Mouse (Mus musculus) liver, embryonic 12.5 days (tissue): ENCODE data around the gene Gpr107. TPM values are rescaled to one million over a fixed set of nuclear protein-coding genes. Genes with fewer than 3 reads are reported as not detected.
"Not testable (repeated sequence)": the region's sequence is repeated elsewhere in the genome, so short reads cannot be mapped to it uniquely, and the experiment has no call there.

ENCODE experiments used
- ATAC-seq: fragments of 200-750 bp; cut with Nextera tagmentation; 2 replicates; pipeline ENCODE4 v1.8.0; 2017; ENCODE audit warnings: moderate number of reproducible peaks, mild to moderate bottlenecking, moderate library complexity
- H3K27ac ChIP-seq: fragments of 300-500 bp; sonication (generic); 2 replicates; pipeline ENCODE4 v1.5.1; 2016; ENCODE audit warnings: mild to moderate bottlenecking
- H3K27me3 ChIP-seq: fragments of 300-500 bp; sonication (generic); replicated peaks from 2 replicates; pipeline ENCODE4 v1.6.1; 2016; ENCODE audit warnings: mild to moderate bottlenecking, moderate library complexity
- H3K36me3 ChIP-seq: fragments of 300-500 bp; sonication (generic); 2 replicates; pipeline ENCODE4 v1.6.1; 2016; ENCODE audit warnings: mild to moderate bottlenecking, moderate library complexity
- H3K4me1 ChIP-seq: fragments of 300-500 bp; sonication (generic); 2 replicates; pipeline ENCODE4 v1.6.1; 2016
- H3K4me2 ChIP-seq: fragments of 300-500 bp; sonication (generic); 2 replicates; pipeline ENCODE4 v1.6.1; 2016; ENCODE audit warnings: mild to moderate bottlenecking, moderate library complexity
- H3K4me3 ChIP-seq: fragments of 300-500 bp; sonication (generic); 2 replicates; pipeline ENCODE4 v1.5.1; 2016; ENCODE audit warnings: mild to moderate bottlenecking, moderate library complexity
- H3K9ac ChIP-seq: fragments of 300-500 bp; sonication (generic); 2 replicates; pipeline ENCODE4 v1.6.1; 2016; ENCODE audit warnings: mild to moderate bottlenecking, moderate library complexity
- H3K9me3 ChIP-seq: fragments of 300-500 bp; sonication (generic); replicated peaks from 2 replicates; pipeline ENCODE4 v1.6.1; 2016; ENCODE audit warnings: mild to moderate bottlenecking, moderate library complexity
- WGBS: fragments of 180-500 bp; shearing (Covaris S2); methylation state at CpG from one replicate; pipeline ENCODE4 v1.1.7; 2016; ENCODE audit not compliant: insufficient replicate concordance; 5-methylcytosine and 5-hydroxymethylcytosine counted together
- polyA plus RNA-seq: library from polyadenylated mRNA; unstranded; fragments of >200 nt; fragmentation: Nextera tagmentation; extraction: Ambion mirVana; gene quantifications from 2 replicates; pipeline ENCODE4 v1.2.1, GENCODE M21; 2016

Gene Gpr107
- polyA plus RNA-seq, 1 experiment from 2014 or later, result 19.3 TPM

DNA sequence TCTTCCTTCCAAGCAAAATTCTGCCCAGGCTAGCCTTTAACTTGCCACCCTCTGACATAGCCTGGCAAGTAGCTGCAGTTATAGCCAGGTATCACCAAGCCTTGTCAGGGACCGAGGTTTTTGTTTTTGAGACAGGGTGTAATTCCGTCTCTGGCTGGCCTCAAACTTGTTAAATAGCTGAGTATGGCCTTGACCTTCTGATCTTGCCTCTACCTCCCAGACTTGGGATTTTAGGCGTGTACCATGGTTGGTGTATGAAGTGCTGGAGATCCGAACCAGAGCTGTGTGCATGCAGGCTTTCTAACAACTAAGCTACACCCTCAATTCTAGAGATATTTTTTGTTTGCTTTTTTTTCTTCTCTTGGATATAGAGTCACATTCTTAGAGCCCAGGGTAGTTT is 9.5 kb downstream of the Gpr107 start:
- Histone ChIP-seq H3K4me1 (peaks cover 93% of the 10 kb centered on the region), H3K9ac (no peak overlapping the region)
- 74% methylated on average over 4 of the region's 4 CpGs for WGBS

DNA sequence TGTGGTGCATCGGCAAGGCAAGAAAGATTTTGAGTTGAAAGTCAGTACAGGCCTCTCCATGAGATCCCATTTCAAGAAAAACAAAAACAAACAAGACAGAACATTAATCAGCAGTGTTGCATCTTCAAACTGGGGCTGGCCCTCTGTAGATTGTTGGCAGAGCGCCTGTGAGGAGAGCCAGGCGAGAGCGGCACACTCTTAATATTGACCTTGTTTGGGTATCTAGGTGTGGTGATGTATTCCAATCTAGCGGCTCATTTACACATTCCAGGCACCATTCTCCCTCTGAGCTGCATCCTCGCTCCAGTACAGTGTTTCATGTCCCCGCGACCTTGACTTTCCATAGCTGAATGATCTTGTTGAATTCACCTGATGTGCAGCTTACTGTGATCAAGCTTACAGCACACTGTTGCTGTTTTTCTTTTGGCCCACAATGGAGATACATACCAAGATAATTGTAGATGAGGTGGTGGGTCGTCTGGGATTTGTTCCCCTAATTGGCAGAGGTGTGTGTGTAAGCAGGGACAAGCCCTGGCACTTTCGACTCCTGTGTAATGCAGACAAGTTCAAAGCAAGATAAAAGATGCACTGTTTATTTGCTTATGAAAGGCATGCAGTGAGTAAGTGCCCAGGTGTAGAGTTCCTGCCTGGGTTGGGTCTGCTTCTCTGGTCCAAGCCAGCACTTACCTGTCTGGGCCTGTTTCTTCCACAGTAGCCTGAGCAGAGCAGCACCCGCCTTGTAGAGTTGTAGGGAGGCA is 11.4 kb downstream of the Gpr107 start:
- 80% methylated on average over 11 of the region's 11 CpGs for WGBS
- H3K9me3 ChIP-seq, result no peaks in the 10 kb centered on the region
- H3K4me3 ChIP-seq, result no peak overlapping the region
- peaks cover 22% of the 10 kb centered on the region for H3K36me3 ChIP-seq
- H3K9ac ChIP-seq, result no peak overlapping the region
- ATAC-seq, result no peak
- no peak overlapping the region for H3K4me2 ChIP-seq
- peak overlapping the region; percentile 68; the same call in 1 of the 2 replicates for H3K27ac ChIP-seq
- no peaks in the 10 kb centered on the region for H3K27me3 ChIP-seq
- H3K4me1 ChIP-seq, result peaks cover 75% of the 10 kb centered on the region

More for the DNA sequence above, 9.5 kb downstream of the Gpr107 start:
- peaks cover 6% of the 10 kb centered on the region; the same call in 1 of the 2 replicates for H3K36me3 ChIP-seq
- H3K27me3 ChIP-seq, result no peaks in the 10 kb centered on the region
- no peak overlapping the region for H3K4me3 ChIP-seq
- no peak for ATAC-seq
- no peak overlapping the region for H3K27ac ChIP-seq
- H3K4me2 ChIP-seq, result no peak overlapping the region
- H3K9me3 ChIP-seq, result no peaks in the 10 kb centered on the region

DNA sequence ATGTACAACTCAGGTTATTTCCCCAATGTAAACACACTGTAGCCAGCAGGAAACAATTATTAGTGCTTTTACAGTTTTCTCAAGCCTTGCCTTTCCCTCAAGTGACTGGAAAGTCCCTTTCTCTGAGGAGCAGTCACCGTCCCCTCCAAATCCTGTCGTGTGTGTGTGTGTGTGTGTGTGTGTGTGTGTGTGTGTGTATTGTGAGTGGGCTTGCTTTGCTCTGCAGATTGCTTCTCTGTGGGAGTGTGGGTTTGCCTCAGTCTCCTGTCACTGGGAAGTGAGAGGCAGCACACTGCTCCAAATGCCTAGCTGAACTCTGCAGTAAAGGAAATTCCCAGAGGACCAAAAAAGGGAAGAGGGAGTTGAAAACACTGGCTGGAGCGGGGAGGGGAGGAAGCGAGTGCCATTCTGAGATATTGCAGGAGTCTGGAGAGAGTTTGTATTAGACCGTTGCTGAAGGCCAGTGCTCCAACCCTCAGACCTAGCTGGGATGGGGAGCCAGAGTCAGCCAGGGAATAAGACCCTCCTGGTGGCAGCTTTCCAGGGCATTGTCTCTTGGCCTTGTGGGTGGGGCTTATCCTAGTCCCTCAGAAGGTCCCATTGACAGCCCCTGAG is 12.8 kb downstream of the Gpr107 start:
- 44% methylated on average over 5 of the region's 5 CpGs for WGBS
- H3K4me2 ChIP-seq, result peak overlapping the region; percentile 24; the same call in 1 of the 2 replicates
- no peak for ATAC-seq

DNA sequence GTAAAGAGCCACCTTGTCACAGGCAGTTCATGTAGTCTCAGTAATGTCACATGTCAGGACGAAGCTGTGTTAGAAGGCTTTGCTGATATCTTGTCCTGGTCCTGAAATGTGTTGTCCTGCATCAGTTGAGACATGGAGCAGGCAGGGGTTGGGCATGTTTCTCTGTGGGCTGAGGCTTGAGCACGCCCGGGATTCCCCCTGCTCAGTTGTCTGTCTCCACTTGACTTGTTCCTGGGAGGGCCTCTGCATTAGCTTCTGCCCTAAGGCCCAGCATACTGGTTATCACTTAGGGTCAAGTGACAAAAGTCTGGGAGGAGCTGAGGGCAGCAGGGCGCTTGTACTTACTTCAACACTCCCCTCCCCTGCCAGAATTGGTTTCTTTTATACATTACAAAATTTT is 13.4 kb downstream of the Gpr107 start:
- ATAC-seq, result peak; percentile 66
- peak overlapping the region; percentile 24; the same call in 1 of the 2 replicates for H3K4me2 ChIP-seq
- peak overlapping the region; percentile 68 for H3K27ac ChIP-seq
- peaks cover 64% of the 10 kb centered on the region for H3K4me1 ChIP-seq
- 43% methylated on average over 4 of the region's 4 CpGs for WGBS
- H3K9ac ChIP-seq, result peak overlapping the region; percentile 43; the same call in 1 of the 2 replicates
- no peaks in the 10 kb centered on the region for H3K27me3 ChIP-seq
- no peaks in the 10 kb centered on the region for H3K9me3 ChIP-seq
- peaks cover 42% of the 10 kb centered on the region for H3K36me3 ChIP-seq
- H3K4me3 ChIP-seq, result no peak overlapping the region

More for the DNA sequence above, 12.8 kb downstream of the Gpr107 start:
- Histone ChIP-seq H3K4me3 (no peak overlapping the region), H3K27me3 (no peaks in the 10 kb centered on the region), H3K9me3 (no peaks in the 10 kb centered on the region), H3K36me3 (peaks cover 36% of the 10 kb centered on the region), H3K4me1 (peaks cover 64% of the 10 kb centered on the region), H3K9ac (0 out of 2 replicates have a peak overlapping the region, but pooled peaks have one; percentile 43), H3K27ac (peak overlapping the region; percentile 68)

DNA sequence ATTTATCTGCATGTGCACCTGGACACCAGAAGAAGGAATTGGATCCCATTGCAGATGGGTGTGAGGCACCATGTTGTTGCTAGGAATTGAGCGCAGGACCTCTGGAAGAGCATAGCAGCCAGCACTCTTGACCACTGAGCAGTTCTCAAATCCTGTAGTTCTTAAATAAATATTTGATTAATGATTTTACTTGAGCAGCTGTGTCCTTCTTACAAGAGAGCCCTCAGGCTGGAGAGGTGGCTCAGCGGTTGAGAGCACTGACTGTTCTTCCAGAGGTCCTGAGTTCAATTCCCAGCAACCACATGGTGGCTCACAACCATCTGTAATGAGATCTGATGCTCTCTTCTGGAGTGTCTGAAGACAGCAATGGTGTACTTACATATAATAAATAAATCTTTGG is 15.5 kb downstream of the Gpr107 start:
- Histone ChIP-seq H3K36me3 (peaks cover 62% of the 10 kb centered on the region), H3K4me1 (peaks cover 62% of the 10 kb centered on the region)
- not testable (repeated sequence) for H3K4me3 ChIP-seq, H3K4me2 ChIP-seq, H3K9me3 ChIP-seq, H3K27ac ChIP-seq, ATAC-seq, H3K9ac ChIP-seq, H3K27me3 ChIP-seq
- WGBS, result 85% methylated on average over 2 of the region's 2 CpGs

DNA sequence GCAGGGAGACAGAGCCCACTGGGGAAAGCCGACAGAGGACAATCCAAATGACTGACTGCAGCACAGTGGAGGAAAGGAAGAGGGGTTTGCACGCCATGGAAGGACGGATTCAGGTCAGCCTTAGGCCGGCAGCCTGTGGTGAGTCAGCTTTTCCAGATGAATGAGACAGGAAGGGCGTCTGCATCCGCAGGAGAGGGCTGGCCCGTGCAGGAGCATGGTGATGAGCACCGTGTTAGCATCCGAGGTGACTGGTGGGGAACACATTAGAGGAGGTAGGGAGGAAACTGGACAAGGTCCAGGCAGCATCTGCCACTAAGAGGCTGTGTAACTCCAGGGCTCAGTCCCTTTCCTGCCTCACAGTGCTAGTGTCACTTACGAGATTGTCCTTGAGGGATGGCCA is 16.9 kb downstream of the Gpr107 start:
- 67% methylated on average over 10 of the region's 10 CpGs for WGBS
- Histone ChIP-seq H3K9me3 (no peaks in the 10 kb centered on the region), H3K4me1 (peaks cover 55% of the 10 kb centered on the region), H3K27ac (no peak overlapping the region), H3K27me3 (no peaks in the 10 kb centered on the region), H3K4me2 (no peak overlapping the region), H3K4me3 (no peak overlapping the region), H3K36me3 (peaks cover 74% of the 10 kb centered on the region), H3K9ac (no peak overlapping the region)
- ATAC-seq, result no peak

DNA sequence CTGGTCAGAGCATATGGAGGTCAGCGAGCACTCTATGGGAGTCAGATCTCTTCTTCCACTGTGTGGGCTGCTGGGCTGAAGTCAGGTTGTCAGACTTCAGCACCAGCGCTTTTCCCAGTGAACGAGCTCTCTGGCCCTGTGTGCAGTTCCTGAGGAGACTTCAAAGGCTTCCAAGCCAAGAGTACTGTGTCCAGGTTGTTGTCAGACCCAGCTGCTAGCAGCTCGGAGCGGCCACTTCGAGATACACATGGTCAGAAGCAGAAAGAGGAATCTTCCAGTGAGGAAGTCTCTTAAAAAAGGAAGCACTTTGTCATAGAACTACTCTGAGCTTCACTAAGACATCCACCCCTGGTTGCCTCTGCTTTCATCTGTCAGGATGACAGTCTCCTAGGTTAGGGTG is 18.0 kb downstream of the Gpr107 start:
- H3K9me3 ChIP-seq, result no peaks in the 10 kb centered on the region
- WGBS, result 61% methylated on average over 6 of the region's 6 CpGs
- H3K4me1 ChIP-seq, result peaks cover 43% of the 10 kb centered on the region
- H3K27ac ChIP-seq, result no peak overlapping the region
- H3K27me3 ChIP-seq, result no peaks in the 10 kb centered on the region
- no peak overlapping the region for H3K4me2 ChIP-seq
- no peak overlapping the region for H3K9ac ChIP-seq
- H3K4me3 ChIP-seq, result no peak overlapping the region
- ATAC-seq, result no peak
- peaks cover 84% of the 10 kb centered on the region for H3K36me3 ChIP-seq

DNA sequence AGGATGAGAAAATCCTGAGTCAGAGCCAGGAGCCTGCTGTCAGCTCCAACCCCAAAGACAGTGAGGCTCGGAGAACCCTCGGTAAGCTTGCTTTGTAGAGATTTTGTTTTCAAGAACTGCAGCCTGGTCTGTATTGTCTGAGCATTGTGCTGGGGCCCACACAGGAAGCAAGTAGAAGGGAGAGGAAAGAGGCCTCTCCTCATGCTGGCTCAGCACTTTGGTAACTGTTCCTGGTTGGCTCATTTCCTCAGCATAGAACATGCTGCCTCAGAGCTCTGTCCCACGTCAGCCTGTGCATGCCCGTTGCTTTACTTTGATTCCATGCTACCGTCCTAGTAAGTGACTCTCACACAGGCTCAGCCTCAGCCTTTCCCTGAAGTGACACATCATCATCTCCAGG is 19.9 kb downstream of the Gpr107 start:
- Histone ChIP-seq H3K4me1 (peaks cover 34% of the 10 kb centered on the region), H3K36me3 (peaks cover 99% of the 10 kb centered on the region), H3K9ac (no peak overlapping the region), H3K27ac (peak overlapping the region; percentile 71), H3K27me3 (no peaks in the 10 kb centered on the region), H3K4me3 (no peak overlapping the region), H3K9me3 (no peaks in the 10 kb centered on the region), H3K4me2 (no peak overlapping the region)
- peak; percentile 18; the same call in 1 of the 2 replicates for ATAC-seq
- WGBS, result 38% methylated on average over 5 of the region's 5 CpGs

DNA sequence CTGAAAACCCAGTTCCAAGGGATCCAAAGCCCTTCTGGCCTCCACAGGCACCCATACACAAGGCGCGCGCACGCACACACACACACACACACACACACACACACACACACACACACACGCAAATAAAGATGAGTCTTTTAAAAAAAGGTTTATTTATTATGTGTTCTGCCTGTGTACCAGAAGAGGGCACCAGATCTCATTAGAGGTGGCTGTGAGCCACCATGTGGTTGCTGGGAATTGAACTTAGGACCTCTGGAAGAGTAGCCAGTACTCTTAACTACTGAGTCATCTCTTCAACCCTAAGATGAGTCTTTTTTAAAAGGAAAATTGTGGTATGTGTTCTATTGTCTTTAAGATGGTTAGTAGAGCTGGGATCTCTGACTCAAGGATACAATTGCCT is 20.4 kb downstream of the Gpr107 start:
- Histone ChIP-seq H3K36me3 (peaks cover 99% of the 10 kb centered on the region), H3K4me1 (peaks cover 34% of the 10 kb centered on the region), H3K9me3 (no peaks in the 10 kb centered on the region), H3K9ac (no peak overlapping the region), H3K27me3 (no peaks in the 10 kb centered on the region), H3K27ac (peak overlapping the region; percentile 71), H3K4me2 (no peak overlapping the region), H3K4me3 (no peak overlapping the region)
- ATAC-seq, result no peak
- 95% methylated on average over 5 of the region's 5 CpGs for WGBS

DNA sequence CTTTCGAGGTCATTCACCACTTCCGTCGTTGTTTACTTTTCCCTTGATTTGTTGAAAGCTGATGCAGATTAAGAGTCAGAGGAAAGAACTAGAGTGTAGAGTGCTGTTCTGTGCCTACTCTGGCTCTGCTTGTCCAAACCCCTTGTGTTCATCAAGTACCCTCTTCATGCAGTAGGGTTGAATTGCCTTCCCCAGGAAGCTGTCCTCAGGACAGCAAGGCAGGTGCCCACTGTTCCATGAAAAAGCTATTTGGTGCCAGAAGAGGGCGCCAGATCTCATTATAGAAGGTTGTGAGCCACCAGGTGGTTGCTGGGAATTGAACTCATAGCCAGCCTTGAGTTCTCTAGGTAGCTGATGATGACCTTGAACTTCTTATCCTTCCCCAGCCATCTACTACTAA is 21.2 kb downstream of the Gpr107 start:
- Histone ChIP-seq H3K36me3 (peaks cover 99% of the 10 kb centered on the region), H3K4me3 (no peak overlapping the region)

DNA sequence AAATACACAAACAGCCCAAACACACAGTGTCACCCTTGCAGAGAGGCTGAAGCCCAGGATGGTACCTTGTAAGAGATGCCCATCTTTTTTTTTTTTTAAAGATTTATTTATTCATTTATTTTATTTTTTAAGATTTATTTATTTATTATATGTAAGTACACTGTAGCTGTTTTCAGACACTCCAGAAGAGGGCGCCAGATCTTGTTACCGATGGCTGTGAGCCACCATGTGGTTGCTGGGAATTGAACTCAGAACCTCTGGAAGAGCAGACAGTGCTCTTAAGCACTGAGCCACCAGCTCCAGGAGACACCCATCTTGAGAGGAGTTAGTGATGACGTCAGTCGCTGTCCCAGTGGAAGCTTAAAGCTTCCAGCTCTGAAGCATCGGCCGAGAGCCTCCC is 26.5 kb downstream of the Gpr107 start:
- H3K27ac ChIP-seq, H3K27me3 ChIP-seq, H3K9ac ChIP-seq, H3K4me3 ChIP-seq, ATAC-seq, H3K4me2 ChIP-seq, H3K9me3 ChIP-seq: not testable (repeated sequence)
- Histone ChIP-seq H3K36me3 (peaks cover 95% of the 10 kb centered on the region), H3K4me1 (peaks cover 11% of the 10 kb centered on the region)
- 67% methylated on average over 6 of the region's 6 CpGs for WGBS

More for the DNA sequence above, 21.2 kb downstream of the Gpr107 start:
- peaks cover 34% of the 10 kb centered on the region for H3K4me1 ChIP-seq
- no peak overlapping the region for H3K4me2 ChIP-seq
- no peaks in the 10 kb centered on the region for H3K9me3 ChIP-seq
- no peak for ATAC-seq
- 74% methylated on average over 4 of the region's 4 CpGs for WGBS
- 0 out of 2 replicates have a peak overlapping the region, but pooled peaks have one; percentile 10 for H3K27ac ChIP-seq
- H3K9ac ChIP-seq, result no peak overlapping the region
- no peaks in the 10 kb centered on the region for H3K27me3 ChIP-seq

DNA sequence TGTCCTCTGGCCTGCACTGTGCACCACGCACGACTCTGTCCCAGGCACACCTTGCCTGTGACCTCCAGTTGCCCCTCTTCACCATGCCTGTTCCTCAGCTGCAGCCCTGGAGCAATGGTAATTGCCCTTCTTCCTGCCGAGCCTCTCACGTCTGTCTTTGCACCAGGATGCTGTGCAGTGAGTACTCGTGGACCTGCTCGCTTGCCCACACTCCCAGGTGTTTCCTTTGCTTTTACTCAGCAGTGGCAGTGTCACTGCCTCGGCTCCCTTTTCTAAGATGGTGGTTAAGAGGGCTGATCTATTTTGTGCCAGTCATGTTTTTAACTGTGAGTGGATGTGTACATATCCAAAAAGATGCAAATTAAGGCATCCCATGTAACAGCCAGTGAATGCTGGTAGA is 27.4 kb downstream of the Gpr107 start:
- Histone ChIP-seq H3K4me1 (peaks cover 11% of the 10 kb centered on the region), H3K4me2 (no peak overlapping the region), H3K4me3 (no peak overlapping the region), H3K27ac (0 out of 2 replicates have a peak overlapping the region, but pooled peaks have one; percentile 6), H3K36me3 (peaks cover 95% of the 10 kb centered on the region), H3K27me3 (no peaks in the 10 kb centered on the region), H3K9me3 (no peaks in the 10 kb centered on the region), H3K9ac (no peak overlapping the region)
- 78% methylated on average over 7 of the region's 7 CpGs for WGBS
- ATAC-seq, result no peak
